Mouse (Mus musculus): Measurements from ENCODE around the gene Bcas1.

DNA sequence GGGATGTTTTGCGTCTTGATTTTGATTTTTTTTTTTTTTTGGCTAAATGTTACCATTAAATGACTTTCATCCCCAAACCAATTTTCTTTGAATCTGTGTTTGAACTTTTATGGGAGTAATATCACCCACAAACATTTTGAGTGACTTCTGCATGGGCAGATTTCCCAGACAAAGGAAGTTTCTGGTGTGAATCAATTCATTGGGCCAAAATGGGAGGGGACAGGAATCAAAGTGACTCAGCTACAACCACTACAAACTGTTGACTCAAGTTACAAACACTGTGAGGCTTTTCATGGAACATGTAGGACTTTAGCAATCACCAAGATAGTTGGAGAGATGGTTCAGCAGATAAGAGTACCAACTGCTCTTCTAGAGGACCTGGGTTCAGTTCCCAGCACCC, 42.9 kb downstream of the Bcas1 start:
- TF ChIP-seq CTCF (IDR thresholded peaks at IDR 0.05; ENCODE audit: extremely low read depth, insufficient read depth, insufficient read length, insufficient replicate concordance) (no peak), POLR2A (IDR thresholded peaks at IDR 0.05; ENCODE audit: low read depth, low read length) (no peak)
